Mouse (Mus musculus): Measurements from ENCODE around the gene Mtus2. TPM values are rescaled to one million over a fixed set of nuclear protein-coding genes. Genes with fewer than 3 reads are reported as not detected.

Mtus2 gene
- polyA plus RNA-seq, 1 experiment from 2014 or later: 1.6 TPM

GRCm38 (mm10) chr5:148355822-148356221 lies 398.7 kb downstream of the Mtus2 start:
- TF ChIP-seq EP300 (IDR thresholded peaks at IDR 0.05; ENCODE audit: low read depth): no peak
- no peak for TF ChIP-seq CTCF (IDR thresholded peaks at IDR 0.05; ENCODE audit: low read depth)
- H3K27ac ChIP-seq (ENCODE audit: low read depth): no peak overlapping the region
- no peaks in the 10 kb centered on the region for H3K9me3 ChIP-seq (ENCODE audit: low read length)
- DNase-seq: no peak
- H3K27me3 ChIP-seq (ENCODE audit: insufficient read depth, low read length): no peaks in the 10 kb centered on the region
- ATAC-seq: no peak
- no peak overlapping the region for H3K9ac ChIP-seq (replicated peaks)
- no peaks in the 10 kb centered on the region; the same call in none of the 2 replicates for H3K36me3 ChIP-seq (replicated peaks; ENCODE audit: insufficient read depth, low read length)
- WGBS (ENCODE audit: insufficient replicate concordance): 80% methylated on average over 3 of the region's 3 CpGs
- H3K4me1 ChIP-seq (ENCODE audit: insufficient read depth): peaks cover under 1% of the 10 kb centered on the region; the same call in 1 of the 2 replicates
- no peak overlapping the region for H3K4me3 ChIP-seq (ENCODE audit: low read depth, low read length)
- H3K4me2 ChIP-seq (ENCODE audit: low read depth, low read length): no peak overlapping the region

GRCm38 (mm10) chr5:148357168-148357567 lies 400.0 kb downstream of the Mtus2 start:
- H3K27ac ChIP-seq (ENCODE audit: low read depth): no peak overlapping the region
- no peak overlapping the region for H3K9ac ChIP-seq (replicated peaks)
- no peaks in the 10 kb centered on the region for H3K27me3 ChIP-seq (ENCODE audit: insufficient read depth, low read length)
- 87% methylated on average over 6 of the region's 6 CpGs for WGBS (ENCODE audit: insufficient replicate concordance)
- H3K4me3 ChIP-seq (ENCODE audit: low read depth, low read length): no peak overlapping the region
- TF ChIP-seq EP300 (IDR thresholded peaks at IDR 0.05; ENCODE audit: low read depth) (no peak), CTCF (IDR thresholded peaks at IDR 0.05; ENCODE audit: low read depth) (no peak)
- no peak overlapping the region for H3K4me2 ChIP-seq (ENCODE audit: low read depth, low read length)
- DNase-seq (no peak), ATAC-seq (no peak)
- H3K4me1 ChIP-seq (ENCODE audit: insufficient read depth): peaks cover 3% of the 10 kb centered on the region
- H3K9me3 ChIP-seq (ENCODE audit: low read length): no peaks in the 10 kb centered on the region
- H3K36me3 ChIP-seq (replicated peaks; ENCODE audit: insufficient read depth, low read length): no peaks in the 10 kb centered on the region; the same call in none of the 2 replicates

- no peaks in the 10 kb centered on the region for H3K9me3 ChIP-seq (ENCODE audit: low read length)
- peaks cover 3% of the 10 kb centered on the region for H3K4me1 ChIP-seq (ENCODE audit: insufficient read depth)
- TF ChIP-seq CTCF (IDR thresholded peaks at IDR 0.05; ENCODE audit: low read depth) (no peak), EP300 (IDR thresholded peaks at IDR 0.05; ENCODE audit: low read depth) (no peak)
- H3K4me2 ChIP-seq (ENCODE audit: low read depth, low read length): no peak overlapping the region
- no peak overlapping the region for H3K4me3 ChIP-seq (ENCODE audit: low read depth, low read length)
- H3K27ac ChIP-seq (ENCODE audit: low read depth): no peak overlapping the region
- no peaks in the 10 kb centered on the region for H3K27me3 ChIP-seq (ENCODE audit: insufficient read depth, low read length)
- H3K36me3 ChIP-seq (replicated peaks; ENCODE audit: insufficient read depth, low read length): no peaks in the 10 kb centered on the region; the same call in none of the 2 replicates
- no peak for ATAC-seq
- no peak overlapping the region for H3K9ac ChIP-seq (replicated peaks)
- WGBS (ENCODE audit: insufficient replicate concordance): 85% methylated on average over 11 of the region's 11 CpGs
- no peak for DNase-seq
Observed at GRCm38 (mm10) chr5:148359131-148359530, 402.0 kb downstream of the Mtus2 start.

- TF ChIP-seq CTCF (IDR thresholded peaks at IDR 0.05; ENCODE audit: low read depth) (no peak), EP300 (IDR thresholded peaks at IDR 0.05; ENCODE audit: low read depth) (no peak)
- H3K4me2 ChIP-seq (ENCODE audit: low read depth, low read length): no peak overlapping the region; the same call in 1 of the 2 replicates
Observed at GRCm38 (mm10) chr5:148360922-148361758, 404.0 kb downstream of the Mtus2 start.

GRCm38 (mm10) chr5:148361759-148362010 lies 404.6 kb downstream of the Mtus2 start:
- no peak for TF ChIP-seq EP300 (IDR thresholded peaks at IDR 0.05; ENCODE audit: low read depth)
- TF ChIP-seq CTCF (IDR thresholded peaks at IDR 0.05; ENCODE audit: low read depth): no peak
- ATAC-seq (no peak), DNase-seq (no peak)
- Histone ChIP-seq H3K4me3 (ENCODE audit: low read depth, low read length) (no peak overlapping the region), H3K36me3 (replicated peaks; ENCODE audit: insufficient read depth, low read length) (no peaks in the 10 kb centered on the region; the same call in none of the 2 replicates), H3K4me2 (ENCODE audit: low read depth, low read length) (no peak overlapping the region), H3K4me1 (ENCODE audit: insufficient read depth) (peaks cover 3% of the 10 kb centered on the region), H3K9me3 (ENCODE audit: low read length) (no peaks in the 10 kb centered on the region), H3K27ac (ENCODE audit: low read depth) (no peak overlapping the region), H3K27me3 (ENCODE audit: insufficient read depth, low read length) (no peaks in the 10 kb centered on the region), H3K9ac (replicated peaks) (no peak overlapping the region)
- 52% methylated on average over 3 of the region's 3 CpGs for WGBS (ENCODE audit: insufficient replicate concordance)

More at GRCm38 (mm10) chr5:148360922-148361758, 404.0 kb downstream of the Mtus2 start:
- Histone ChIP-seq H3K4me3 (ENCODE audit: low read depth, low read length) (no peak overlapping the region), H3K36me3 (replicated peaks; ENCODE audit: insufficient read depth, low read length) (no peaks in the 10 kb centered on the region; the same call in none of the 2 replicates), H3K9me3 (ENCODE audit: low read length) (no peaks in the 10 kb centered on the region), H3K9ac (replicated peaks) (no peak overlapping the region), H3K27ac (ENCODE audit: low read depth) (no peak overlapping the region), H3K4me1 (ENCODE audit: insufficient read depth) (peaks cover 3% of the 10 kb centered on the region), H3K27me3 (ENCODE audit: insufficient read depth, low read length) (no peaks in the 10 kb centered on the region)
- ATAC-seq (0 out of 2 replicates have a peak, but pooled peaks have one; percentile 40), DNase-seq (peak; percentile 41)
- WGBS (ENCODE audit: insufficient replicate concordance): 45% methylated on average over 16 of the region's 16 CpGs

- TF ChIP-seq EP300 (IDR thresholded peaks at IDR 0.05; ENCODE audit: low read depth): no peak
- TF ChIP-seq CTCF (IDR thresholded peaks at IDR 0.05; ENCODE audit: low read depth): no peak
- Histone ChIP-seq H3K4me2 (ENCODE audit: low read depth, low read length) (no peak overlapping the region), H3K4me3 (ENCODE audit: low read depth, low read length) (no peak overlapping the region), H3K9ac (replicated peaks) (no peak overlapping the region), H3K36me3 (replicated peaks; ENCODE audit: insufficient read depth, low read length) (no peaks in the 10 kb centered on the region; the same call in none of the 2 replicates), H3K27ac (ENCODE audit: low read depth) (no peak overlapping the region), H3K27me3 (ENCODE audit: insufficient read depth, low read length) (no peaks in the 10 kb centered on the region), H3K4me1 (ENCODE audit: insufficient read depth) (peaks cover 3% of the 10 kb centered on the region), H3K9me3 (ENCODE audit: low read length) (no peaks in the 10 kb centered on the region)
- ATAC-seq: no peak
- WGBS (ENCODE audit: insufficient replicate concordance): 92% methylated on average over 7 of the region's 7 CpGs
- DNase-seq: no peak
Observed at GRCm38 (mm10) chr5:148362296-148362695, 405.2 kb downstream of the Mtus2 start.

Measured in liver, postnatal 0 days (tissue).